Mouse (Mus musculus): ENCODE data around the gene Stip1.
"Not testable (repeated sequence)": the region's sequence is repeated elsewhere in the genome, so short reads cannot be mapped to it uniquely, and the experiment has no call there.

Stip1 gene

GRCm38 (mm10) chr19:7064571-7064970 lies 24.8 kb upstream of the Stip1 start:
- DNase-seq (ENCODE audit: low spot score), result peak; percentile 84

GRCm38 (mm10) chr19:7062916-7063315 lies 23.1 kb upstream of the Stip1 start:
- no peak for DNase-seq (ENCODE audit: low spot score)

- DNase-seq (ENCODE audit: low spot score), result no peak
Observed at GRCm38 (mm10) chr19:7062110-7062509, 22.3 kb upstream of the Stip1 start.

GRCm38 (mm10) chr19:7058541-7058940 lies 18.8 kb upstream of the Stip1 start:
- no peak for DNase-seq (ENCODE audit: low spot score)

- DNase-seq (ENCODE audit: low spot score), result peak; percentile 77
Observed at GRCm38 (mm10) chr19:7057722-7058207, 18.0 kb upstream of the Stip1 start.

GRCm38 (mm10) chr19:7057126-7057721 lies 17.5 kb upstream of the Stip1 start:
- DNase-seq (ENCODE audit: low spot score), result peak; percentile 62

GRCm38 (mm10) chr19:7056248-7057087 lies 16.7 kb upstream of the Stip1 start, which contains the start of gene Macrod1:
Gene Macrod1, plus strand, starts transcription at chr19:7056810.
- peak; percentile 86 for DNase-seq (ENCODE audit: low spot score)

- no peak for DNase-seq (ENCODE audit: low spot score)
Observed at GRCm38 (mm10) chr19:7055173-7055572, 15.4 kb upstream of the Stip1 start.

- DNase-seq (ENCODE audit: low spot score), result no peak
Observed at GRCm38 (mm10) chr19:7054772-7055171, 15.0 kb upstream of the Stip1 start.

GRCm38 (mm10) chr19:7053382-7053781 lies 13.6 kb upstream of the Stip1 start:
- DNase-seq (ENCODE audit: low spot score), result not testable (repeated sequence)

- DNase-seq (ENCODE audit: low spot score), result no peak
Observed at GRCm38 (mm10) chr19:7044706-7045105, 4.9 kb upstream of the Stip1 start.

- DNase-seq (ENCODE audit: low spot score), result no peak
Observed at GRCm38 (mm10) chr19:7044279-7044678, 4.5 kb upstream of the Stip1 start.

- DNase-seq (ENCODE audit: low spot score), result no peak
Observed at GRCm38 (mm10) chr19:7041171-7041570, 1.4 kb upstream of the Stip1 start.

- no peak for DNase-seq (ENCODE audit: low spot score)
Observed at GRCm38 (mm10) chr19:7040637-7041130, 917 bp upstream of the Stip1 start.

- peak; percentile 65 for DNase-seq (ENCODE audit: low spot score)
Observed at GRCm38 (mm10) chr19:7039088-7039720, 563 bp downstream of the Stip1 start.

- no peak for DNase-seq (ENCODE audit: low spot score)
Observed at GRCm38 (mm10) chr19:7034006-7034405, 5.8 kb downstream of the Stip1 start.

GRCm38 (mm10) chr19:7029531-7029930 lies 10.2 kb downstream of the Stip1 start:
- DNase-seq (ENCODE audit: low spot score), result no peak

- DNase-seq (ENCODE audit: low spot score), result no peak
Observed at GRCm38 (mm10) chr19:7020224-7020641, 19.5 kb downstream of the Stip1 start.

- peak; percentile 69 for DNase-seq (ENCODE audit: low spot score)
Observed at GRCm38 (mm10) chr19:7019191-7019590, 20.6 kb downstream of the Stip1 start, which contains the start of gene Fermt3. Gene Fermt3, minus strand, starts transcription at chr19:7019469.

GRCm38 (mm10) chr19:7018546-7018945 lies 21.2 kb downstream of the Stip1 start:
- DNase-seq (ENCODE audit: low spot score), result no peak

- DNase-seq (ENCODE audit: low spot score), result no peak
Observed at GRCm38 (mm10) chr19:7017541-7018457, 22.0 kb downstream of the Stip1 start.
